Comparison of ENCODE assay signal across 8 mouse cellular contexts in genomic region chrX:135743056-135743355, GRCm38 (mm10). TPM values are rescaled to one million over a fixed set of nuclear protein-coding genes. Genes with fewer than 3 reads are reported as not detected.
DNase-seq lines count a peak whose midpoint lies in the region; ATAC-seq and TF ChIP-seq lines count a peak whose summit lies in the region.

No protein-coding gene starts in this region.

- no peak for TF ChIP-seq EP300 in ES-Bruce4 (IDR thresholded peaks at IDR 0.05; ENCODE audit: insufficient read depth, low read depth, low read length)
- TF ChIP-seq EP300 in liver, embryonic 14.5 days (IDR thresholded peaks at IDR 0.05; ENCODE audit: low read depth) = no peak

- 0 out of 2 replicates have a peak, but pooled peaks cover 7% of the 10 kb centered on the region for H3K27me3 ChIP-seq in heart, embryonic 10.5 days (ENCODE audit: insufficient read depth, poor library complexity, severe bottlenecking)
- no peaks in the 10 kb centered on the region for H3K27me3 ChIP-seq in ES-Bruce4 (ENCODE audit: control insufficient read depth, insufficient read depth, low read length, poor library complexity, severe bottlenecking)
- H3K27me3 ChIP-seq in forebrain, embryonic 11.5 days (ENCODE audit: control insufficient read depth, insufficient read depth, low read length) = no peaks in the 10 kb centered on the region
- no peaks in the 10 kb centered on the region for H3K27me3 ChIP-seq in liver, embryonic 14.5 days (ENCODE audit: control insufficient read depth, insufficient read depth, low read length)

- WGBS in heart, embryonic 10.5 days = 19% methylated on average over 7 of the region's 7 CpGs
- 19% methylated on average over 7 of the region's 7 CpGs for WGBS in forebrain, embryonic 11.5 days
- WGBS in liver, embryonic 14.5 days (ENCODE audit: insufficient replicate concordance) = 6% methylated on average over 7 of the region's 7 CpGs

- H3K27ac ChIP-seq in heart, embryonic 10.5 days = peak overlapping the region; percentile 87
- no peak overlapping the region for H3K27ac ChIP-seq in ES-Bruce4 (ENCODE audit: insufficient read depth, low read length)
- no peak overlapping the region for H3K27ac ChIP-seq in forebrain, embryonic 11.5 days (ENCODE audit: low read depth, low read length)
- H3K27ac ChIP-seq in liver, embryonic 14.5 days = peak overlapping the region; percentile 39

- TF ChIP-seq CTCF in ES-Bruce4 (IDR thresholded peaks at IDR 0.05; ENCODE audit: low read depth, low read length) = no peak
- TF ChIP-seq CTCF in liver, embryonic 14.5 days (IDR thresholded peaks at IDR 0.05; ENCODE audit: low read depth) = 0 out of 2 replicates have a peak, but pooled peaks have one; percentile 27

- peak overlapping the region; percentile 48 for H3K9ac ChIP-seq in ES-Bruce4 (ENCODE audit: low read depth, poor library complexity, severe bottlenecking)
- H3K9ac ChIP-seq in forebrain, embryonic 11.5 days (ENCODE audit: low read length) = peak overlapping the region; percentile 58
- H3K9ac ChIP-seq in liver, embryonic 14.5 days (replicated peaks) = peak overlapping the region; percentile 64

- H3K4me3 ChIP-seq in heart, embryonic 10.5 days = peak overlapping the region; percentile 68
- peak overlapping the region; percentile 94 for H3K4me3 ChIP-seq in ES-Bruce4 (ENCODE audit: low read depth, low read length)
- H3K4me3 ChIP-seq in forebrain, embryonic 11.5 days (ENCODE audit: low read depth, low read length) = peak overlapping the region; percentile 50
- peak overlapping the region; percentile 75 to 93 for H3K4me3 ChIP-seq in liver, embryonic 14.5 days (ENCODE audit: insufficient read depth in 1 of 2, low read depth in 2 of 2, low read length in 2 of 2)

- TF ChIP-seq POLR2A in ES-Bruce4 (IDR thresholded peaks at IDR 0.05; ENCODE audit: insufficient read depth, low read length) = no peak

- no peak for DNase-seq in heart, embryonic 10.5 days (ENCODE audit: low spot score)
- DNase-seq in heart, postnatal 10 days = no peak
- DNase-seq in forebrain, embryonic 11.5 days (ENCODE audit: low spot score) = no peak
- peak in 1 of 3 experiments; percentile 4 for DNase-seq in liver, embryonic 14.5 days (ENCODE audit: low read depth in 3 of 3, low spot score in 3 of 3)
- DNase-seq in adrenal gland, adult (ENCODE audit: inconsistent age in 2 of 2, low spot score in 1 of 2) = no peak
- DNase-seq in spleen, postnatal 36 days (ENCODE audit: low spot score in 2 of 2) = no peak

- intact Hi-C loops in heart, postnatal 10 days (cut with DNase I) = no loop called here

- 0 out of 2 replicates have a peak, but pooled peaks have one; percentile 12 for ATAC-seq in forebrain, embryonic 11.5 days (replicated peaks; ENCODE audit: low FRiP score)
- ATAC-seq in liver, embryonic 14.5 days (ENCODE audit: insufficient read depth) = peak; percentile 46; the same call in 1 of the 2 replicates
- ATAC-seq in monocyte, adult 5-6 weeks (replicated peaks; ENCODE audit: insufficient number of reproducible peaks, low FRiP score, low TSS enrichment, poor library complexity, severe bottlenecking) = no peak

- peaks cover 8% of the 10 kb centered on the region; the same call in 1 of the 2 replicates for H3K36me3 ChIP-seq in heart, embryonic 10.5 days
- no peaks in the 10 kb centered on the region; the same call in 1 of the 2 replicates for H3K36me3 ChIP-seq in ES-Bruce4 (ENCODE audit: control insufficient read depth, insufficient read depth, low read length, poor library complexity, severe bottlenecking)
- H3K36me3 ChIP-seq in forebrain, embryonic 11.5 days (ENCODE audit: control insufficient read depth, insufficient read depth, low read length) = no peaks in the 10 kb centered on the region
- H3K36me3 ChIP-seq in liver, embryonic 14.5 days (replicated peaks; ENCODE audit: control insufficient read depth, insufficient read depth, low read depth) = no peaks in the 10 kb centered on the region

- no peaks in the 10 kb centered on the region for H3K4me1 ChIP-seq in heart, embryonic 10.5 days
- no peaks in the 10 kb centered on the region for H3K4me1 ChIP-seq in ES-Bruce4 (ENCODE audit: control insufficient read depth, insufficient read depth, low read length)
- no peaks in the 10 kb centered on the region for H3K4me1 ChIP-seq in forebrain, embryonic 11.5 days (replicated peaks; ENCODE audit: control insufficient read depth, insufficient read depth, low read length)
- H3K4me1 ChIP-seq in liver, embryonic 14.5 days (replicated peaks; ENCODE audit: control insufficient read depth in 2 of 2, insufficient read depth in 2 of 2, low read length in 1 of 2) = peaks cover 0 to 6% of the 10 kb centered on the region in 2 experiments; a peak in 2 of 4 replicates

- H3K9me3 ChIP-seq in heart, embryonic 10.5 days = no peaks in the 10 kb centered on the region
- no peaks in the 10 kb centered on the region for H3K9me3 ChIP-seq in ES-Bruce4 (replicated peaks; ENCODE audit: control insufficient read depth, insufficient read depth, low read length, poor library complexity, severe bottlenecking)
- no peaks in the 10 kb centered on the region for H3K9me3 ChIP-seq in forebrain, embryonic 11.5 days (ENCODE audit: control insufficient read depth, low read length)
- H3K9me3 ChIP-seq in liver, embryonic 14.5 days (ENCODE audit: control insufficient read depth, low read length) = no peaks in the 10 kb centered on the region

- peak overlapping the region; percentile 53 for H3K4me2 ChIP-seq in forebrain, embryonic 11.5 days (ENCODE audit: low read depth, low read length, severe bottlenecking)
- H3K4me2 ChIP-seq in liver, embryonic 14.5 days (ENCODE audit: low read depth) = peak overlapping the region; percentile 71

RNA-seq across cellular contexts. Expression of gene Armcx5, which starts 0.5 kb away (rescaled TPM):
- polyA plus RNA-seq in heart, embryonic 10.5 days (2016; fragmentation: Nextera tagmentation; extraction: Ambion mirVana) = 8.7 and 11.0 TPM in 2 replicates
- 10 to 100 TPM in 1 of 2 experiments, 1 to 10 TPM in 1; 8.4 to 10.7 TPM for total RNA-seq in heart, postnatal 10 days (2021)
- polyA plus RNA-seq in ES-Bruce4 (2011; ENCODE audit: insufficient read depth, insufficient read length, low read depth, missing spikeins) = 11.0 and 11.3 TPM in 2 replicates
- 9.7 and 10.2 TPM in 2 replicates for polyA plus RNA-seq in forebrain, embryonic 11.5 days (2014; fragmentation: Nextera tagmentation; extraction: Ambion mirVana)
- polyA plus RNA-seq in liver, embryonic 14.5 days (2012; rRNA removed) = 1.0 and 1.7 TPM in 2 replicates
- polyA plus RNA-seq in liver, embryonic 14.5 days (2014; fragmentation: Nextera tagmentation; extraction: Ambion mirVana) = 2.2 and 2.4 TPM in 2 replicates
- 26.9 to 46.5 TPM (median 27.9 TPM) in 3 replicates for total RNA-seq in monocyte, adult 5-6 weeks (2017)

RNA-seq across cellular contexts. Expression of gene Gprasp1, which starts 0.5 kb away (rescaled TPM):
- polyA plus RNA-seq in heart, embryonic 10.5 days (2016; fragmentation: Nextera tagmentation; extraction: Ambion mirVana) = 40.7 TPM in 2 replicates
- total RNA-seq in heart, postnatal 10 days (2021) = 10 to 100 TPM; 25.5 to 26.2 TPM
- 47.8 and 49.3 TPM in 2 replicates for polyA plus RNA-seq in ES-Bruce4 (2011; ENCODE audit: insufficient read depth, insufficient read length, low read depth, missing spikeins)
- polyA plus RNA-seq in forebrain, embryonic 11.5 days (2014; fragmentation: Nextera tagmentation; extraction: Ambion mirVana) = 78.1 and 81.5 TPM in 2 replicates
- polyA plus RNA-seq in liver, embryonic 14.5 days (2012; rRNA removed) = 3.5 and 5.9 TPM in 2 replicates
- polyA plus RNA-seq in liver, embryonic 14.5 days (2014; fragmentation: Nextera tagmentation; extraction: Ambion mirVana) = 6.2 and 7.7 TPM in 2 replicates
- 22.4 to 50.7 TPM (median 37.0 TPM) in 3 replicates for total RNA-seq in monocyte, adult 5-6 weeks (2017)

RNA-seq across cellular contexts. Expression of gene Tmsb15a, which starts 17.9 kb away (rescaled TPM):
- polyA plus RNA-seq in heart, embryonic 10.5 days (2016; fragmentation: Nextera tagmentation; extraction: Ambion mirVana) = not detected in 2 replicates
- not detected for total RNA-seq in heart, postnatal 10 days (2021)
- polyA plus RNA-seq in ES-Bruce4 (2011; ENCODE audit: insufficient read depth, insufficient read length, low read depth, missing spikeins) = not detected in 2 replicates
- not detected in 2 replicates for polyA plus RNA-seq in forebrain, embryonic 11.5 days (2014; fragmentation: Nextera tagmentation; extraction: Ambion mirVana)
- not detected in 2 replicates for polyA plus RNA-seq in liver, embryonic 14.5 days (2012; rRNA removed)
- not detected in 2 replicates for polyA plus RNA-seq in liver, embryonic 14.5 days (2014; fragmentation: Nextera tagmentation; extraction: Ambion mirVana)
- 1.6 to 10.3 TPM in 2 of 3 replicates, not detected in the other for total RNA-seq in monocyte, adult 5-6 weeks (2017)

RNA-seq across cellular contexts. Expression of gene Tcp11x2, which starts 49.4 kb away (rescaled TPM):
- polyA plus RNA-seq in heart, embryonic 10.5 days (2016; fragmentation: Nextera tagmentation; extraction: Ambion mirVana) = not detected in 2 replicates
- not detected for total RNA-seq in heart, postnatal 10 days (2021)
- 0.38 TPM in 1 of 2 replicates, not detected in the other for polyA plus RNA-seq in ES-Bruce4 (2011; ENCODE audit: insufficient read depth, insufficient read length, low read depth, missing spikeins)
- polyA plus RNA-seq in forebrain, embryonic 11.5 days (2014; fragmentation: Nextera tagmentation; extraction: Ambion mirVana) = not detected in 2 replicates
- not detected in 2 replicates for polyA plus RNA-seq in liver, embryonic 14.5 days (2012; rRNA removed)
- not detected in 2 replicates for polyA plus RNA-seq in liver, embryonic 14.5 days (2014; fragmentation: Nextera tagmentation; extraction: Ambion mirVana)
- total RNA-seq in monocyte, adult 5-6 weeks (2017) = not detected in 3 replicates

RNA-seq across cellular contexts. Expression of gene Bhlhb9, which starts 54.4 kb away (rescaled TPM):
- 61.1 and 67.1 TPM in 2 replicates for polyA plus RNA-seq in heart, embryonic 10.5 days (2016; fragmentation: Nextera tagmentation; extraction: Ambion mirVana)
- total RNA-seq in heart, postnatal 10 days (2021) = 10 to 100 TPM; 29.7 to 47.2 TPM
- polyA plus RNA-seq in ES-Bruce4 (2011; ENCODE audit: insufficient read depth, insufficient read length, low read depth, missing spikeins) = 25.7 and 29.8 TPM in 2 replicates
- 65.5 and 71.6 TPM in 2 replicates for polyA plus RNA-seq in forebrain, embryonic 11.5 days (2014; fragmentation: Nextera tagmentation; extraction: Ambion mirVana)
- polyA plus RNA-seq in liver, embryonic 14.5 days (2012; rRNA removed) = 3.1 and 5.8 TPM in 2 replicates
- 8.7 and 10.3 TPM in 2 replicates for polyA plus RNA-seq in liver, embryonic 14.5 days (2014; fragmentation: Nextera tagmentation; extraction: Ambion mirVana)
- 3.0 to 4.0 TPM (median 3.3 TPM) in 3 replicates for total RNA-seq in monocyte, adult 5-6 weeks (2017)

Comparison
In these comparisons a context has a peak if more than half of its experiments do, and no peak if none do; other contexts are left out.
1. H3K27ac ChIP-seq: peak in heart, embryonic 10.5 days (single experiment) and liver, embryonic 14.5 days (single experiment); none in ES-Bruce4 (single experiment) and forebrain, embryonic 11.5 days (single experiment).
2. Peak in every context shown above with its lines, with median percentiles within 50 percentile points of each other: H3K4me3 ChIP-seq and H3K9ac ChIP-seq.